Mouse (Mus musculus) heart, embryonic 11.5 days (tissue): ENCODE data around the gene Tinf2. TPM values are rescaled to one million over a fixed set of nuclear protein-coding genes. Genes with fewer than 3 reads are reported as not detected.

Experiments used
- ATAC-seq: fragments of 200-750 bp; cut with Nextera tagmentation; replicated peaks from 2 replicates; pipeline ENCODE4 v1.8.0; 2017; ENCODE audit warnings: moderate library complexity; ENCODE audit not compliant: insufficient number of reproducible peaks, low FRiP score, low TSS enrichment
- H3K27ac ChIP-seq: fragments of 300-500 bp; sonication (generic); 2 replicates; pipeline ENCODE4 v1.5.1; 2014; ENCODE audit warnings: mild to moderate bottlenecking, low read depth, low read length
- H3K27me3 ChIP-seq: fragments of 300-500 bp; sonication (generic); 2 replicates; pipeline ENCODE4 v1.6.1; 2014; ENCODE audit warnings: mild to moderate bottlenecking, low read length, mixed read lengths; ENCODE audit not compliant: control insufficient read depth, insufficient read depth
- H3K36me3 ChIP-seq: fragments of 300-500 bp; sonication (generic); 2 replicates; pipeline ENCODE4 v1.6.1; 2014; ENCODE audit warnings: mild to moderate bottlenecking, low read length, moderate library complexity, mixed read lengths; ENCODE audit not compliant: control insufficient read depth, insufficient read depth
- H3K4me1 ChIP-seq: fragments of 300-500 bp; sonication (generic); 2 replicates; pipeline ENCODE4 v1.6.1; 2014; ENCODE audit warnings: low read length; ENCODE audit not compliant: control insufficient read depth, insufficient read depth
- H3K4me2 ChIP-seq: fragments of 300-500 bp; sonication (generic); 2 replicates; pipeline ENCODE4 v1.6.1; 2014; ENCODE audit warnings: mild to moderate bottlenecking, moderate library complexity
- H3K4me3 ChIP-seq: fragments of 300-500 bp; sonication (generic); 2 replicates; pipeline ENCODE4 v1.5.1; 2014; ENCODE audit warnings: low read depth, low read length
- H3K9ac ChIP-seq: fragments of 300-500 bp; sonication (generic); 2 replicates; pipeline ENCODE4 v1.6.1; 2014; ENCODE audit warnings: mild to moderate bottlenecking, low read depth, low read length, moderate library complexity
- H3K9me3 ChIP-seq: fragments of 300-500 bp; sonication (generic); replicated peaks from 2 replicates; pipeline ENCODE4 v1.6.1; 2016; ENCODE audit warnings: low read length; ENCODE audit not compliant: control insufficient read depth
- WGBS: fragments of 180-500 bp; shearing (Covaris S2); extraction: QIAGEN DNeasy Blood & Tissue Kit; methylation state at CpG from one replicate; pipeline ENCODE4 v1.1.7; 2014; ENCODE audit not compliant: insufficient replicate concordance; 5-methylcytosine and 5-hydroxymethylcytosine counted together
- polyA plus RNA-seq: library from polyadenylated mRNA; unstranded; fragments of >200 nt; fragmentation: Nextera tagmentation; extraction: Ambion mirVana; gene quantifications from 2 replicates; pipeline ENCODE4 v1.2.1, GENCODE M21; 2014

The Tinf2 gene
- polyA plus RNA-seq, 1 experiment from 2014 or later, result 39.6 TPM

- H3K4me2 ChIP-seq, result peak overlapping the region; percentile 78
- no peaks in the 10 kb centered on the region for H3K9me3 ChIP-seq
- 18% methylated on average over 3 of the region's 3 CpGs for WGBS
- peak overlapping the region; percentile 88 for H3K4me3 ChIP-seq
- peaks cover 24% of the 10 kb centered on the region for H3K36me3 ChIP-seq
- H3K9ac ChIP-seq, result peak overlapping the region; percentile 88
- 0 out of 2 replicates have a peak, but pooled peaks cover 7% of the 10 kb centered on the region for H3K4me1 ChIP-seq
- H3K27me3 ChIP-seq, result no peaks in the 10 kb centered on the region
- peak overlapping the region; percentile 89; the same call in 1 of the 2 replicates for H3K27ac ChIP-seq
- no peak for ATAC-seq
These were observed 486 bp upstream of the Tinf2 start for GRCm38 (mm10) chr14:55682118-55682493.

DNA sequence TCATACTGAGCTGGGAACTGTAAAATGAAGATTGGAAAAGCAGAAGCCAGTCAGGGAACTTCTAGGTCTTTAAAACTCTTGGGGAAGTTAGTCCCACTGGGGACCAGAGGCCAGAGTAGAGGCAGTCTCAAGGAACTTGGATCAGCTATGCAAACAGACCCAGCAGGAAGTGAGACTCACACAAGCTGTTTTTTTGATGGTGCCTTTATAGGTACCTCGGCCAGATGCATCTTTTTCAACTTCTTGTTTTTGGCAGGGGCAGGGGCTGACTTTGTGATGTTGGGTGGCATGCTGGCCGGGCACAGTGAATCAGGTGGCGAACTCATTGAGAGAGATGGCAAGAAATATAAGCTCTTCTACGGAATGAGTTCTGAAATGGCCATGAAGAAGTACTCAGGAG lies 4.0 kb downstream of the Tinf2 start:
- no peak overlapping the region for H3K4me3 ChIP-seq
- 82% methylated on average over 4 of the region's 4 CpGs for WGBS
- ATAC-seq, result no peak

GRCm38 (mm10) chr14:55672741-55673060 lies 8.9 kb downstream of the Tinf2 start:
- Histone ChIP-seq H3K9me3 (no peaks in the 10 kb centered on the region), H3K4me1 (peaks cover 10% of the 10 kb centered on the region; the same call in 1 of the 2 replicates), H3K27me3 (no peaks in the 10 kb centered on the region), H3K27ac (no peak overlapping the region), H3K36me3 (peaks cover 16% of the 10 kb centered on the region), H3K9ac (peak overlapping the region; percentile 88), H3K4me2 (peak overlapping the region; percentile 72), H3K4me3 (peak overlapping the region; percentile 89)
- no peak for ATAC-seq
- 80% methylated on average over 7 of the region's 7 CpGs for WGBS

More for the DNA sequence above, 4.0 kb downstream of the Tinf2 start:
- Histone ChIP-seq H3K9ac (no peak overlapping the region), H3K9me3 (no peaks in the 10 kb centered on the region), H3K4me1 (0 out of 2 replicates have a peak, but pooled peaks cover 10% of the 10 kb centered on the region), H3K27me3 (no peaks in the 10 kb centered on the region), H3K27ac (no peak overlapping the region), H3K4me2 (no peak overlapping the region), H3K36me3 (peaks cover 37% of the 10 kb centered on the region)

- H3K36me3 ChIP-seq, result peaks cover 13% of the 10 kb centered on the region
- no peaks in the 10 kb centered on the region for H3K9me3 ChIP-seq
- H3K9ac ChIP-seq, result peak within 1 kb of the TSS; percentile 88
- ATAC-seq, result peak; percentile 95
- H3K4me1 ChIP-seq, result peaks cover 10% of the 10 kb centered on the region; the same call in 1 of the 2 replicates
- peak within 1 kb of the TSS; percentile 96 for H3K4me2 ChIP-seq
- peak within 1 kb of the TSS; percentile 77 for H3K27ac ChIP-seq
- peak within 1 kb of the TSS; percentile 89 for H3K4me3 ChIP-seq
- no peaks in the 10 kb centered on the region for H3K27me3 ChIP-seq
- under 1% methylated on average over 38 of the region's 38 CpGs for WGBS
These were observed 9.5 kb downstream of the Tinf2 start, which contains the start of the genes Gmpr2 and Nedd8 for GRCm38 (mm10) chr14:55671833-55672740. Gmpr2 (plus strand) TSS chr14:55671941. Nedd8 (minus strand) TSS chr14:55672124.

DNA sequence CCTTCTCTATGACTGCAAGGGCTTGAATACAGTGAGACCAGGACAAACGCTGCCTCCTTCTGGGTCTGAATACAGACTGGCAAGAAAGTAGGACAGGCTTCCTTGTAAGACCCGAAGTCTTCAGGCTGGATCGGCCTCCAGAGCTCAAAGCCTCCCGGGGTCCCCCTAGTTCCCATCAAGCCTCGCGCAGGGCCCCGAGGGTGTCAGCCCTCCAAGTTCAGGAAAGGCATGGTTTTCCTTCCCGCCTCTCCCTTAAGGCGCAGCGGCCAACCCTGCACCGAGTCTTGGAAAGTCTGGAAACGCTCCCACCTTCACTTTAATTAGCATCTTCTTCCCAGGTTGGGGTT lies 10.2 kb downstream of the Tinf2 start:
- Histone ChIP-seq H3K27me3 (no peaks in the 10 kb centered on the region), H3K9ac (peak overlapping the region; percentile 88), H3K9me3 (no peaks in the 10 kb centered on the region), H3K36me3 (peaks cover 8% of the 10 kb centered on the region), H3K4me1 (peaks cover 10% of the 10 kb centered on the region; the same call in 1 of the 2 replicates), H3K4me2 (peak overlapping the region; percentile 96), H3K27ac (peak overlapping the region; percentile 77), H3K4me3 (peak overlapping the region; percentile 89)
- WGBS, result 0% methylated on average over 12 of the region's 12 CpGs
- peak; percentile 43; the same call in 1 of the 2 replicates for ATAC-seq

DNA sequence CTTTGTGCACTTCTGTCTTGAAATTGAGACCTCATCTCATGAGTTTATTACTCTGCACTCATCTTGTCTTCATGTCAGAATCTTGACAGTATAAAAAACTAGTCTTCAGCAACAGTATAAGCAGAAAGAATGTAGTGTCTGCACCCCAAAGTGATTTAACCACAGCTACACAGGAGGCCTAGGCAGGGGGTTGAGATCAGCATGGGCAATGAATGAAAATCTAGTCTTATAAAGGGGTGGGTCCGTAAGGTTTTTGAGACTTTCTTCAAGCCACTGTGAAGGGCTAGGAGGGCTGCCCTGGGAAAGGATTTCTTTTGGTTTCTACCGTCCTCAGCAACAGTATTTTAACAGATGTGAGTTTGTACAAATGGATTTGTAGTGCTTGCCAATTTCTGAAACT lies 21.0 kb downstream of the Tinf2 start:
- H3K4me1 ChIP-seq, result peaks cover 12% of the 10 kb centered on the region; the same call in 1 of the 2 replicates
- H3K9me3 ChIP-seq, result no peaks in the 10 kb centered on the region
- WGBS, result 65% methylated on average over 2 of the region's 2 CpGs
- no peaks in the 10 kb centered on the region for H3K27me3 ChIP-seq
- peak overlapping the region; percentile 79 for H3K4me3 ChIP-seq
- H3K4me2 ChIP-seq, result peak overlapping the region; percentile 72
- peaks cover 17% of the 10 kb centered on the region for H3K36me3 ChIP-seq
- ATAC-seq, result no peak
- no peak overlapping the region for H3K9ac ChIP-seq
- no peak overlapping the region for H3K27ac ChIP-seq

GRCm38 (mm10) chr14:55659960-55660573 lies 21.6 kb downstream of the Tinf2 start, which contains the start of gene Mdp1:
Mdp1 (minus strand) TSS chr14:55660508.
- Histone ChIP-seq H3K27ac (peak within 1 kb of the TSS; percentile 82), H3K36me3 (peaks cover 17% of the 10 kb centered on the region), H3K4me3 (peak within 1 kb of the TSS; percentile 79), H3K9me3 (no peaks in the 10 kb centered on the region), H3K27me3 (no peaks in the 10 kb centered on the region), H3K9ac (peak within 1 kb of the TSS; percentile 92), H3K4me1 (peaks cover 12% of the 10 kb centered on the region; the same call in 1 of the 2 replicates), H3K4me2 (peak within 1 kb of the TSS; percentile 72)
- ATAC-seq, result peak; percentile 86
- under 1% methylated on average over 39 of the region's 39 CpGs for WGBS

GRCm38 (mm10) chr14:55658011-55658410 lies 23.6 kb downstream of the Tinf2 start:
- Histone ChIP-seq H3K27me3 (no peaks in the 10 kb centered on the region), H3K4me1 (peaks cover 12% of the 10 kb centered on the region; the same call in 1 of the 2 replicates), H3K4me2 (no peak overlapping the region), H3K36me3 (peaks cover 14% of the 10 kb centered on the region), H3K4me3 (no peak overlapping the region), H3K27ac (no peak overlapping the region), H3K9me3 (no peaks in the 10 kb centered on the region), H3K9ac (no peak overlapping the region)
- ATAC-seq, result no peak
- WGBS, result 86% methylated on average over 5 of the region's 5 CpGs
